Mouse (Mus musculus): Measurements from ENCODE around the gene Cdc40.

Gene Cdc40

GRCm38 (mm10) chr10:40882831-40883643 is at the start of gene Cdc40, which contains the start of gene Wasf1:
Gene Cdc40 (minus strand): TSS chr10:40883311.
Gene Wasf1 (plus strand): TSS chr10:40883475.
- DNase-seq = peak; percentile 97

- no peak for DNase-seq
Measured at GRCm38 (mm10) chr10:40919464-40919863, 36.4 kb upstream of the Cdc40 start.

- DNase-seq = no peak
Measured at GRCm38 (mm10) chr10:40918669-40919440, 35.7 kb upstream of the Cdc40 start.

GRCm38 (mm10) chr10:40915240-40915639 is 32.1 kb upstream of the Cdc40 start:
- no peak for DNase-seq

DNA sequence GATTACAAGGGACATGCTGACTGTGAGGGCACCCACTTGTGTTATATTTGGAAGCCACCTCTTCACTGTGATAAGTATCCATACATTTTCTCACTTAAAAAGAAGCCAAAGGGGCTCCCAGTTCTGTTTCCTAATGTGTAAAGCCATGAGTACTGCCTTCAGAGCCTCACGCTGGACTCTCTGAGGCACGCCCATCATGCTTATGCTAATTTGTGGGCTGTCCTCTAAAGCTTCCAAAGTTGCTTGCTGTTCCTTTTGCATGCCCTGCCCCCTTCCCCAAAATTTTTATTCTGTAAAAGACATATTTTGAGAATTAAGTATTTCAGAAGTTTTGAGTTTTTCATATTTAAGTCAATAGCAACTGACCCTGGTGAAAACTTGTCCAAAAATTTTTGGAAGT is 27.7 kb upstream of the Cdc40 start:
- no peak for DNase-seq

DNA sequence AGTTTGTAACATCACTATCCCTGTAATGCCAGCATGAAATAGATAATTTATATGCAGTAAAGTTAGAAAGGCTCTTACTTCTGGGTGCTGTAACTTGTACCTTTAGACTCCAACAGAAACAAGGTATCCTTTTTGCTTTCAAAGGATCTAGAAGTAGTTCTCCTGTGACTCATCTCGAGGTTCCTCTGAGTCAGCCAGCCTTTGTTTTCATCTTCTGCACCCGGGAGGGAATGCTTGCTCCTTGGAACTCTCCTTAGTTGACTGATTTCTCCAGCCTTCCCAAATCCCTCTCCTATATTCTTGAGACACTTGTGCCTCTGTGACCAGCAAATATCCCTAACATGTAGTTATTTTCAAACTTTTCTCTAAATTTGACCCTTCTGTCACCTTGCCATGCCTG is 25.5 kb upstream of the Cdc40 start:
- DNase-seq = no peak

- no peak for DNase-seq
Measured at GRCm38 (mm10) chr10:40906802-40907201, 23.7 kb upstream of the Cdc40 start.

- DNase-seq = no peak
Measured at GRCm38 (mm10) chr10:40906131-40906530, 23.0 kb upstream of the Cdc40 start.

GRCm38 (mm10) chr10:40901786-40902185 is 18.7 kb upstream of the Cdc40 start:
- DNase-seq = no peak

DNA sequence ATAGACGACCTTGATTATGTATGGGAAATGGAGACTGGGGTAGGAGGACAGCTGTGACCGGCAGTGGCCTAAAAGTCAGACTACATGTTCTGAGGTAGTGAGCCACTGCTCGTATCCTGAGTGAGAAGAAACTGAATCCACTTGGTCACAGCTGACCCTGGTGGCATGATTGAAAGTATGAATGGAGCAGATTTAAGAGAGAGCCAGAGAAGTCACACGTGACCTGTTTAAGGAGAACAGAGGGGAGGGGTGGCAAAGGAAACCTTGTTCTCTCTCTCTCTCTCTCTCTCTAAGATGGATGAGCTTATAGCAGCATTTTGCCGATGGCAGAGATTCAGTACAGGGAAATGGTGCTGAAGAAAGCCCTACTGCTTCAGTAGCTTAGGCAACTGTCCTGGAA is 13.5 kb upstream of the Cdc40 start:
- DNase-seq = no peak

DNA sequence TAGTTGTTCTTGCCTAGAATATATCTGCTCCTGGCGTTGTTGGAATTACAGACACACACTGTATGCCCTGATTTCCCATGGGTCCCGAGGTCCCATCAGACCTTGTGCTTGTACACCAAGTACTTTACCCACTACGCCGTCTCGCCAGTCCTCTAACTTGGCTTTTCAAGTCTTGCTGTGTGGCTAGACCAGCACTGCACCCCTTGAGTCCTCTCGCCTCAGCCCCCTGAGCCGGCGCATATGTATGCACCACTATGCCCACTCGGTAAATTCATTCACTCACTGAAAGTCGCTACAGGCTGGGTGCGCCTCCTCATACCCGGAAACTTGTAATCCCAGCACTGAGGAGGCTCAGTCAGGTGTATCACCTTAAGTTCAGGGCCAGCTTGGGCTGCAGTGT is 12.7 kb upstream of the Cdc40 start:
- DNase-seq = no peak

- DNase-seq = no peak
Measured at GRCm38 (mm10) chr10:40889146-40889545, 6.0 kb upstream of the Cdc40 start.

DNA sequence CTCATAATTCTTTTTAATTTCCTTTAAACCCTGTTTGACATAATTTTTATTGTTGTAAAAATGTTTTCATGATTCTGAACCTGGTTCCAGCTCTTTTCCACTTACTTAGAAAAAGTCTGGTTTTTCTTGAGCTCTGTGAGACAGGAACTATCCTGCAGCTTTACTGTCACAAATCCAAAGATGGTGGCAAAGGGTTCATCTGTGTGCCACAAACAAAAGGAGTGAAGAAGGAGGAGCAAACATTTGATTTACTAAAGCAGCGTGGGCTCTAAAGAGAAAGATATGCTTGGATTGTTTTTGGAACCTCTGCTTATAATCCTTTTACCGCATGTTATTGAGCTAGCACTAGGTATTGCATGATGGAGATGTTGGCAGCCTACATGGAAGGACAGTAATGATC is 4.2 kb upstream of the Cdc40 start:
- no peak for DNase-seq

DNA sequence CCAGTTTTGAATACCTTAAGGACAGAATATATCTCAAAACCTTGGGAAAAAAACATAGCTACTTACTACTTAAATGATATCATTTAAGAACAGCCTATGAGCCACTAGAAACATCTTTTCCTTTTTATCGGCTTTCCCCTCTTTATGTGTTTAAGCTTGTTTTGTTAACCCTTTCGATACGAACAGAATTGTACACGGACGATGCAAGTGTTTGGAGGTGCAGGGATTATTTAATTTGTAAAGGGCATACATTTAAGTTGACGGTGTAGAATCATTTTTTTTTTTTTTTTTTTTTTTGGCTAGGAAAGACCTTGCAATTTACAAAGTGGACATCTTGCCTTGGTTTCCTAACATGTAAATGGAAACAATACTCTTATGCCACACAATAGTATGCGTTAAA is 2.3 kb upstream of the Cdc40 start:
- no peak for DNase-seq

GRCm38 (mm10) chr10:40884279-40884806 is 1.2 kb upstream of the Cdc40 start:
- peak; percentile 43 for DNase-seq

- DNase-seq = no peak
Measured at GRCm38 (mm10) chr10:40883644-40884278, 650 bp upstream of the Cdc40 start.

GRCm38 (mm10) chr10:40882333-40882732 is 778 bp downstream of the Cdc40 start:
- DNase-seq = no peak

GRCm38 (mm10) chr10:40881236-40881635 is 1.9 kb downstream of the Cdc40 start:
- DNase-seq = no peak

GRCm38 (mm10) chr10:40879969-40880368 is 3.1 kb downstream of the Cdc40 start:
- no peak for DNase-seq

DNA sequence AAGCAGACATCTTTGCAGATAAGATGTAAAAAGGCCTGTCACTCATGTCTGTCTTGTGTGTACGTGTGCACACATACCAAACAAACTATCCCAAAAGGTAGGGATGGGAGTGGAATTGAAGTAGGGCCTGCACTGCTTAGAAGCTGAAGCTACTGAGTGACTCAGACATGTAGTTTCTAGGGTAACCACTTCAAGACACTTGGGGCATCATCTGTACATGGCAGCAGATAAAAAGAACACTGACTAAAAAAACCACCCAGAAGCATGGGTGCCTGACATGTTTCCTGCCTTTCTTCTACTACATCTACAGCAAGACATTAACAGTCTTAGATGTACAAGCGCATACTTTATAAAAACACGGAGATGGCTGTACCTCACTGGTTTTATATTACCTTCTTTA is 4.9 kb downstream of the Cdc40 start:
- no peak for DNase-seq

DNA sequence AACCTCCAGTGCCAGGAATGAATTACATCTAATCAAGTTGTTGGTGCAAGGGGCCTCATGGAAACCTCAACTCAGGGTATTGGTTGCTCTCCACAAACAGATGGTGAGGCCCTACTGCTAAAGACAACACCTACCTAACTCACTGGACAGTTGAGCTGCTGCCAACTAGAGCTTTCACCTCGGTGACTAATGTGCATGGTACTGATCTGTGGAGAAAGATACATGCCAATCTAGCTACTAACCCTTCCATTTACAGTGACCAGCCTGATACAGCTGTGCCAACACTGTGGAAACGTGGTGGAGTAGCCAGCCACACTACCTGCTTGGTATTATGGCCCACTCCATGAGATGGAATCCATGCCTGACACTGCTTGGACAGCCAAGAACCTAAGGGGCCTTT is 11.1 kb downstream of the Cdc40 start:
- DNase-seq = no peak

- no peak for DNase-seq
Measured at GRCm38 (mm10) chr10:40871301-40871700, 11.8 kb downstream of the Cdc40 start.

DNA sequence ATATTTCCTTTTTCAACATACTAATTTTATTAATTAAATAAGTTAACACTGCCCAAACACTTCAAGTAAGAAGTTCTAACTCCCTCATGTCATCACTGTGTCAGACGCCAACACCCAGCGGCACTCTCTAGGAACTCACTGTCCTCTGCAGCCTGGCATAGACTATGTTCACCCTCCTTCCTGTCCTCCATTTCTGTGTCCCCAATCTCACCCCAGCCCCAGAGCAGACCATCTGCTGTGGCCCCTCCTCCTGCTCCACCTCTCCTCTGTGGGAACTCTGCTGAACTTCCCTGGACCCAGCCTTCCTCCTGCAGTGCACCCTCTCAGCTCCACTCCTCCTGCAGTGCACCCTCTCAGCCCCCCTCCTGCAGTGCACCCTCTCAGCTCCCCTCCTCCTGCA is 15.0 kb downstream of the Cdc40 start:
- DNase-seq = no peak

Data from right cerebral cortex, postnatal 4 days (tissue).